Mouse (Mus musculus) kidney, adult 2 months (tissue): Measurements from ENCODE around the gene Gm17571.

ENCODE experiments used
- CTCF ChIP-seq: fragments of 200-500 bp; conservative IDR thresholded peaks from 2 replicates; pipeline ENCODE4 v1.5.1; 2011; ENCODE audit warnings: low read depth, mild to moderate bottlenecking, control low read depth, low read length, moderate library complexity, mixed read lengths; ENCODE audit not compliant: insufficient read depth, insufficient read length
- POLR2A ChIP-seq: fragments of 200-500 bp; IDR thresholded peaks from one replicate; pipeline ENCODE4 v1.6.1; 2011; ENCODE audit warnings: low read depth, low read length, control low read depth

- TF ChIP-seq POLR2A = no peak
- TF ChIP-seq CTCF = no peak
Measured at GRCm38 (mm10) chr9:13440911-13441310, 5.6 kb downstream of the Gm17571 start.
